Mouse (Mus musculus): ENCODE results near the gene Tmtc1.

Tmtc1 gene

DNA sequence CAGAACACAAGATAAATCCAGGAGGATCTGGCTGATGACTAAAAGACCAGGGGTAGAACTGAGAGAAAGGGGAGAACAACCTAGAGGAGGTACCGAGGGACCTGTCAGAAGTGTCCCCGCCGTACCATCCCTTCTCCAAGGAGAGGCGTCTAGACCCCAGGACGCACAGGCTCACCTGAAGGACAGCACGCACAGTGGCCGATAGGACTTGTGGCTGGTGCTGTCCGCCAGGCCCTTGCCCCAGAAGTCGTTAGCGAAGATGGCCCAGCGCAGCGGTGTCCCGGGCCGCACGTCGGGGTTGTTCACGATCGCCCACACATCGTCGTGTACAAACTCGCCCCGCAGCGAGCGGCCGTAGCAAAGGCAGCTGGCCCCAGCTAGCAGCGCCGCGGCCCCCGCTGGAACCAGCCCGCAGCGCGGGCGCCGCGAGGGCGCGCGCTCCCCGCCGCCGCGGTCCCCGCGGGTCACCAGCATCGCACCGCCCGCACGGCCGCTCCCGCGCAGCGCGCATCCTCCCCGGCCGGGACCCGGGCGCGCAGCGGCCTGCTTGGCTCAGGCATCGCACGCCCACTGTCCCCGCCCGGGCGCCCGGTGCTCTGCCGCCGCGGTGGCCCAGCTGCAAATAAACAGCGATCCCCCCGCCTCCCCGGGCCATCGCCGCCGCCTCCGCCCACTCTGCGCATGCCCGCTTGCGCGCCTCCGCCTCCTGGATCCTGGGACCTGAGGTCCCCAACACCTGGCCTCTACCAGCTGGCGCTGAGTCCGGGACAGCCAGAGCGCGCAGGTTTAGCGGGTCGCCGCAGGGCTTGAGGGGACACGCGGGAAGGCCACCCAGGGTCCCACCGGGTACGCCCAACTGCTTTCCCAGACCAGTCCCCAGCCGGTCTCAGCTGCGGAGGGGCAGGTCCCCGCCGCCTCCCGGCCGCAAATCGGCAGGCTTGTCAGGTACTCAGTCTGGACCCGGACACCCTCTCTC, at the start of gene Tmtc1:
TSS of gene Tmtc1 (minus strand) at position 664 of the 976 bp plus-strand sequence.
- DNase-seq (ENCODE audit: low read depth, low spot score), result no peak

DNA sequence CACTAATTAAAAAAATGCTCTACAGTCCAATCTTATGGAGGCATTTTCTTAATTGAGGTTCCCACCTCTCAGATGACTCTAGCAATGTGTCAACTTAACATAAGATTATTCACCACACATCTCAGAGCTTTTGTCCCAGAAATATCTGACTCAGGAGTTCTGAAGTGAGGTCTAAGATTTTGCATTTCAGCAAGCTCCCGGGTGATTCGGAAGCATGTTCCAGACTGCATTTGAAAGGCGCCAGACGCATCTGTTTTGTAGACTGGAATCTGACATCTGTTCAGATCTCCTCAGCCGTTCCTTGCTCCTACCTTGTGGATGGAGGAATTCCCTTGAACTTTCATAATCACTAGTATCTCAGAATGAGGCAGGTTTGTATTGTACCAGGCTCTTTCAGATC, 47.7 kb upstream of the Tmtc1 start:
- DNase-seq (ENCODE audit: low read depth, low spot score), result peak; percentile 13

DNA sequence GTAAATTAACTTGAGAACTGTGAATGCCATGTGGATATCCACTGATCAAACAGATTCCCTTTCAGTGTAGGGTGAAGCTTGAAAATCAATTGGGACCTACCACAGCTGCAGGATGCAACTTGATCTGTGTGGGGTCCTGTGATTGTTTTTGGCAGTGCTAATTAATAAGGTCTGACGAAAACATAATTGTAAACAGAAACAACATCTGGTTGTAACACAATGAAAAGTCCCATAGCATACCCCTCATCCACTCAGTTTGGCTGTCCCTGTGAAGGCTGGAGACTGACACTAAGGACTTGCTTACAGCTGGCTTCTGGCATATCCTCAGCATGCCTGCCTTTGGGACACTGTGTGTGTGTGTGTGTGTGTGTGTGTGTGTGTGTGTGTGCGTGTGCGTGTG, 42.6 kb upstream of the Tmtc1 start:
- DNase-seq (ENCODE audit: low read depth, low spot score), result no peak

DNA sequence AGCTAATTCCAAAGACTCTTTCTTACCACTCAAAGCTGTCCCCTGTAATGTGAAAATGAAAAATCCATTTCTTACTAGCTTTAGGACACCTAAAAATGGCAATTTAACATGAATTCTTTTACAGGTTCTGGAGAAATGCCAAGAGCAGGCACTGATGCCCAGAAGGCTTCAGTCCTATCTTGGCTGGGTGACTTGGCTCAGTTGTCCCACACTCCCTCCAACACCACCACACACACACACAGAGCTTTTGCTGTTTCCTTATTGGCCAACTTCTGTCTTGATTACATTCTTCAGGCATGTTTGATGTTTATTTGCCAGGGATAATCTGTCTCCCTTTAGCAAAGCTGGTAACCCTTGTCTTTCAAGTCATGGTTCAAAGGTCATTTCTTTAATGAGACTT, 37.7 kb upstream of the Tmtc1 start:
- DNase-seq (ENCODE audit: low read depth, low spot score), result no peak

DNA sequence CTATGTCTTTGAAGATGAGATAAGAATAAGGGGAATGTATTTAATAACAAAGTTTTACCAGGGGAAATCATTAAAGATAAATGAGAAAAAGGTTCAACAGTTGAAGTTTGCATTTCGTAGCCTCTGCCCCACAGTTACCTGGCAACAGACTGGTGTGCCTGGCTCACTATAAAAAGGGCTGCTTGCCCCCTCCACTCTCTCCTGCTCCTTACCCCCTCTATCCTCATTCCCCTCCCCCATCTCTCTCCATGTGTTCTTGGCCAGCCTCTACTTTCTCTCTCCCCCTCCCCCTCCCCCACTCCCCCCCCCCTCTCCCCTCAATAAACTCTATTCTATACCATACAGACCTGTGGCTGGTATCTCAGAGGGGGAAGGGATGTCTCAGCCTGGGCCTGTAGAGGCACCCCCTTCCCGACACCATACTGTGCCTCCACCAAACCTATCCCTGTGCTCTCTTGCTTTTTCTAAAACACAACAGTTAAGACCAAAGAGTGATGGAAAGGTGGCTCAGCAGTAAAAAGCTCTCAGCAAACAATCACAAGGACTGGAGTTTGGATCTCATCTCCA, 35.6 kb upstream of the Tmtc1 start:
- DNase-seq (ENCODE audit: low read depth, low spot score), result no peak

DNA sequence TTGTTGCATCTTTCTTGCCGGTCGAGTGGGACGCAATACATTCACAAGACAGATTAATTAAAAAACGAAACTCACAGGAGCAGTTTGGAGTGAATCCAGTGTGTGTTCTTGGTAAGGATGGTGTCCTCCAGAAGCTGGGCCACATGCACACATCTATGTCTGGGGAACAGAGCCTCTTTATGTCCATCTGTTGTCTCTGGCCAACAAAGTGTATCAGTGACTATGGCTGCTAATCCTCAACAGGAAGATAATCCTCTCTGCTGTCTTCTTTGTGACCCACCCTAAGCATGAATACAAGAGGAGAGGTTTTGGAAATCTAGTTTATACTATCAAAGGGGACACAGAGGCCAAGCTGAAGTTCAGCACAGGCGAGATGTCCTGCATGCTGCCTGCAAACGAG, 34.2 kb upstream of the Tmtc1 start:
- no peak for DNase-seq (ENCODE audit: low read depth, low spot score)

DNA sequence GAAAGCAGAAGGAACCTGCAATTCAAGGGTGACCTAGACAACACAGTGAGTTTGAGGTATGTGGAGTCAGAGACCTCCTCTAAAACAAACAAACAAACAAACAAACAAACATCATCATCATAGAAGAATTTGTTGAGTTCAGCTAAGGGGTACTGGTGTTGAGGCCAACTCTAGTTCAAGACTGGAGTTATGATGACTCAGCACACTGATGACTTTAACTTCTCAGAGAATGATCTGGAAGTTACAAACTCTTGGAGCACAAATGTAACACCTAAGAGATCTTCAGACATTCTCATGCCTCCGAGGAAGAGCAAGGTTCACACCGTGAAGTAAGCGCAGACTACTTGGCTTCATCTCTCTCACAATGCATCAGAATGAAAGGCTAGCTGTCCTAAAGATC, 28.1 kb upstream of the Tmtc1 start:
- no peak for DNase-seq (ENCODE audit: low read depth, low spot score)

DNA sequence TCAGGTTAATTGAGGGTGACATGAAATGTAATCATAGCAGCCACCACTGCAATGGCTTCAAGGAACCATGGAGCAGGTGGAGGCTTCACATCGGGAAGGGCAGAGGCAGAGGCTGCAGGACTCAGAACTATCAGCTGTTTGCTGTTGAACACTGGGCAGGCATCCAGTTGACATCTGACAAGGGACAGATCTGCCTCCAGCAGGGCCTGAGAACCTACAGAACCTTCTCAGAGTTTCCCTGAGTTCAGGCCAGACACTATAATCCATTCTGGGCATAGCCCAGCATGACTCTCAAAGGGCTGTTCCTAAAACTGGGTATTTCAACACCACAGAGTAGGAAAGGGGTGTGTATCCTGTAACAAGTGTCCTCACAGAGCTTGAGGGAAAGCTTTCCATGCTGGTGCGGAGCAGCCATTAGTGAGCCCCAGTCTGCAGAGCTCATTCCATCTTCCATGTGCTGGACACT, 23.8 kb upstream of the Tmtc1 start:
- DNase-seq (ENCODE audit: low read depth, low spot score), result no peak

DNA sequence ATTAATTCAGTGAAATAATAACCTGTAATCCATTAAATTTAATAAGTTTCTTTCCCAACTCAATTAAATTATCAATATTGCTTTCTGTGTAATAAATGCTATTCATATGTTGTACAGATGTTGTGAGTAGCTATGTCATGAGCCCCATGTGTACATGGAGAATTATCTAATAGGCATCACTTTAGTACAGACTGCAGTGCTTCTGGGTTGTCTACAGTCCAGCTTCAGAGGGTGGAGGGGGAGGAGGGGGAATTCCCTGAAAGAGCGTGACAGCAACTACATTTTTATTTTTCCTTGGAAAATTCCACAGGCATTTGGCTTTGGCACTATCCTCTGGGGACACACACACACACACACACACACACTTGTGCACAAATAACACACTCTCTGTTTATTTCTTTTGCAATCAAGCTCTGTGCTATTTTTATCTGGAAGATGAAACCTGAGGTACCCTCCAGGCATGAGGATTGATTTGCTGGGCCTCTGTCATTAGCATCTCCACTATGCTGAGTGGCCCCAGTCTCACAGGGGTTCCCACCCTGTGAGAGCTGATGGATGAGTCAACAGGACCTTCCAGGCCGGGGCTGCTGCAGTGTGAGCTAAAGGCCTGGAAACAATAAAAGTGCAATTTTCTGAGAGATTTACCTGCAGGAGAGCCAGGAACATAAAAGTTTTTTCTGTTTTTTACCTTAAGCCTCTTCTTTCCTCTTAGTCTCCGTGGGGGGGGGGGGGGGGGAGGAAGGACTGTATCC, 23.2 kb upstream of the Tmtc1 start:
- no peak for DNase-seq (ENCODE audit: low read depth, low spot score)

DNA sequence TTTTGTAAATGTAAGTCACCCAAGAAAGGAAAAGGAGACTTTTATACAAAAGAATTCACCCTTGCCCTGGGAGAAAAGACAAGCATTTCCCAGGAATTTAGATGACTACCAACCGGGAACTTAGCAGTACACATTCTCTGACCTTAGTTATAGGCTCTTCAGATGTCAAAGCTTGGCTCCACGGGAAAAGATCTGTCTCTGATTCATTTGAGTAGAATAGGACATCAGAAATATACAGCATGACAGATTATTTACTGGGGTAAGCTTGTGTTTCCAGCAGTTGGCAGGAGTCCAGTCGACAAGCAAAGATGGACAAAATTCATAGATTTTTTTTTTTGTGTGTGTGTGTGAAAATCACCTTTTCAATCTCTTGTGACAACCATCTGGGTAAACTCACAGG, 15.4 kb upstream of the Tmtc1 start:
- DNase-seq (ENCODE audit: low read depth, low spot score), result no peak

DNA sequence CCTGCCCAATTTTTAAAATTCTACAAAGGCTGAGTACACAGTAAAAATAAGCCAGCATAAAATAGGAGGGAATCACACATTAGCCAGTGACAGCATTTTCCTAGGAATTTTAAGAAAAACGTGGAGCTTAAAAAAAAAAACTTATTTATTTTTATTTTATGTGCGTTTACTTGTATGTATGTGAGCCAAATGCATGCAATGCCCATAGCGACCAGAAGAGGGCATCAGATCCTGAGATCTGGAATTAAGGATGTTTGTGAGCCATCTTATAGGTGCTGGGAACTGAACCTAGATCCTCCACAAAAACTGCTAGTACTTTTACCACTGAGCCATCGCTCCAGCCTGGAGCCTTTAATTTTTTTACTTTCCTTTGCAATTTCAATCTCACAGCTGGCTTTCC, 11.3 kb upstream of the Tmtc1 start:
- DNase-seq (ENCODE audit: low read depth, low spot score), result no peak

DNA sequence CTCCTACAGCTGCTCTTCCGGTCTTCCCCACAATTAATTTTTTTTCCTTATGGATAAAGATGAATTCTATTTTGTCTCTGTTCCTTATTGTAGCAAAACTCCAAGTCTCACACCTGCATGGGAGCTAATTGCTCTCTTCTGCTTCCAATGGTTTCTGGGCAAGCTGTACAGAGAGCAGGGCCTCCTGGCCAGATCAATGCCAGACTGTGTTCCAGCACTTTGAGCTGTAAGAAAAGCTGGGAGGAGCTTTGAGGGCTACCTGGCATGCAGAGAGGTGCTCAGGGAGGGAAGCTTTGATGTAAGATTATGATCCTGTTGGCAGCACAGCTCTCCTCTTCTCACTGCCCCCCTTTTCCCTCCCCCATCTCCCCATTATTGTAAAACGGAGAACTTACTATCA, 10.6 kb upstream of the Tmtc1 start:
- no peak for DNase-seq (ENCODE audit: low read depth, low spot score)

DNA sequence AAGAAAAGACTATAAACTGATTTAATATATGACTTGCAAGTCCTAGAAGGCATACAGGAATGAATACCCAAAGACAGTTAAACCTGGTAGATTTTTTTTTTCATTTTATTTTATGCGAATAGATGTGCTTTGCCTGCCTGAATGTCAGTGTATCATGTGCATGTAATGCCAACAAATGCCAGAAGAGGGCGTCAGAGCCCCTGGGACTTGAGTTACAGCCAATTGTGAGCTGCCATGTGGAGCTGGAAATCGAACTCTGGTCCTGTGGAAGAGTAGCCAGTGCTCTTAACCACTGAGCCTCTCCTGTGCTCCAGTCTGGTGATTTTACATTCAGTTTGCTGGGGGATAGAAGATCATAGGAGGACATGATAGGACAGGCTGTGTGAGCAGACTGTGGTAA, 4.0 kb upstream of the Tmtc1 start:
- no peak for DNase-seq (ENCODE audit: low read depth, low spot score)

DNA sequence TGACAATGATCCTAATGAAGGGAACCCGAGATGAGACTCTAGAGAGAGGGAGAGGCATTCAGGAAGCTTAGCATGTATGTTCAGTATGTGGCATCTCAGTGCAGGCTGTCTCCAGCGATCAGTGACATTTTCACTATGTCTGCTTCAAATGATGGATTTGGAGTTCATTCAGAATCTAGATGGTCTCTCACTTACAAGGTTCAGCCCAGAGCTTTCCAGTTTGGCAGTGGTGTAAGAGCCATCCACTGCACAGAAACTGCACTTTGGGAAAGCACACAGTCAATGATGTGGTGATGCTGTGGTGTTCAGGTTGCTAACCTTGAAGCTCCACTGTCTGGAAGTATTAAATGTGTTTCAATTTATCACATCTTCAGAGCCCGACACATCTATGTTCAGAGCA, 1.9 kb upstream of the Tmtc1 start:
- no peak for DNase-seq (ENCODE audit: low read depth, low spot score)

DNA sequence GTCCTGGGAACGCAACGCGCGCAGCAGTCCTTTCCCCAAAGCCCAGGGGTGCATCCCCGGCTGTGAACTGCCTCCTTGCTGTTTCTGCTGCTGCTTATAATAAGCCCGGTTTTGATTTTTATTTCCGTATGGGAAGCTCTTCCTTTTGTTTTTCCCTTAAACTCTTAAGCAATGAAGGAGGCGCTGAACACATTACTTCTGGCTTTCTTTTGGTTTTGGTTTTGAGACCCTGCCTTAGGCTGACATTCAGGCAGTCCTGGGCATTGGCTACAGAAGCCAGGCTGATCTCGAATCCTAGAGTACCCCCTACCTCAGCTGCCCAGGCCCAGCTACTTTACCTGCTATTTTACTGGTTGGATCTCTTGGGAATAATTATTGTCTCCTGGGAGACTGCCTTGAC, 607 bp upstream of the Tmtc1 start:
- no peak for DNase-seq (ENCODE audit: low read depth, low spot score)

DNA sequence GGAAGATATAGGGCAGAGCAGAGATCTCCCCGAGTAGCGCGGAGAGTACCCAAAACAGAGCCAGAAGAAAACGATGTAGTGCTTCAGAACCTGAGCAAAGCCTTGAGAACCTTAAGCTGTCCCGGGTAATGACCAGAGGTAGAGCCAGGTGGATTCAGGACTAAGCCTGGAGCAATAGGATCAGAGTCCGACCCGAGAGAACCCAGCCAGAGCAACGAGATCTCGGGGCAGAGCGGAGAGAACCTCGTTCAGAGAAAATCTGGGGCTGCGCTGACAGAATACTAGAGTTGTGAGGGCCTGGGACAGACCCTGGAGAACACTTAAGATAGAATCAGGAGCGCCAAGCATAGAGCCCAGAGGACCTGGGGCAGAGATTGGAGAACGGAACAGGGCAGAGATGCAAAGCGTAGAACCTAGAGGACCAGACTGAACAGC, 881 bp downstream of the Tmtc1 start:
- DNase-seq (ENCODE audit: low read depth, low spot score), result no peak

DNA sequence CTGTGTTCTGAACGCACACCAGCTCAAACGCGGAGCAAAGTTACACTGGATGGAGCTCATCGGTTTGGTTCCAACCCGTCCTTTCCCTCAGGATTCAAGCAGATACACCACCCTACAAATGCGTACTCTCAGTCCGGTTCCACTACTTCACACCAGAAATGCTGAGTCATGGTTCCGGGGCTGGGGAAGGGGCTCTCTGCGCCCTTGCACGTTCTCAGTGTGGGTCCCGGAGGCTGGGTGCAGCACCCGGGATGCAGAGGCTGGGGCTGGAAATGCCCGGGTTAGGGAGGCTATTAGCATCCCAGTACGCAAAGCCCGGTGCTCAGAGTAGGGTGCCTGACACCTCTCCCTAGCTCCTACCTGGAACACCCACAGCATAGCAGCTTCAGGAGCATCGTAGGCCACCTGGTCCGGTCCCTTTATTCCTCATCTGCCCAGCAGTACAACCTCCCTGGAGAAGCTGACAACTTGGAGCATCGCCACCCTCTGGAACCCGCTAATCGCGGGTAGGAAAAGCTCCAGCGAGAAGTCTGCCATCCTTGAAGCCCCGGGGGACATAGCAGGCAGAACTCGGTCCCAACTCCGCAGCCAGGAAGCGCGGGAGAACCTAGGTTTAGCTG, 1.4 kb downstream of the Tmtc1 start:
- no peak for DNase-seq (ENCODE audit: low read depth, low spot score)

DNA sequence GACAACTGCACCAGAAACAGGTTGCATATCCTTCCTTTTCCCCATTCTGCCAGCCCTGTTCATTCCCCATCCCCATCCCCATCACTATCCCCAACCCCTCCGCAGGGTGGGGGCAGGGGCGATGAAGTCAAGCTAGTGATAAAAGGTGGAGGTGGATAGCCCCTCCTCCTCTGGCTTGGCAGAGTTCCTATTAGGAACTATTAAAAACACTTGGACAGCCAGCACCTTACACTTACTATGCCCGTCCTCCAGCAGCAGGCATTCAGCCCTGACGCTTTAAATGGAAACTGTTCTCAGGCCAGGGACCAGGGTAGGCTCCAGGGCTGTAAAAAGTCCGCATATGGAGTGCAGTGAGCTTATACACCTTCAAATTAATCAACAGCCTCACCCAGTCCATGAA, 2.3 kb downstream of the Tmtc1 start:
- DNase-seq (ENCODE audit: low read depth, low spot score), result no peak

DNA sequence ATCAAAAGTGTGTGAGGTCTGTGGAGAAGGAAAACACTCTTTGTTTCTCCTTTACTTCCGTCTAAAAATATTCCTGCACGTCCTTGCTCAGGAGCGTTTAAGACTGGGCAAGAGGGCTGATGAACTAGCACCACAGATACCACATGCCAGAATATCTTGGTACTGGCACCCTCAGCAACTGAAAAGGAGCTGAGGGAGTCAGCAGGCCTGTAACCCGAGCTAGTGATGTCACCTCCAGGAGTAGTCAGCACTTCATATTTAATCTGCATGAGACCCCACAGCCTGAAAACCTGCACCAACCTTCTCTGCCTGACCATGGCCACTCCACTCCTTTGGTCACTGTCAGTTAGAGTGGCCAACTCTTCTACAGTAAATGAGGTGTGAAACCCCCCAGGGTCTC, 5.1 kb downstream of the Tmtc1 start:
- no peak for DNase-seq (ENCODE audit: low read depth, low spot score)

DNA sequence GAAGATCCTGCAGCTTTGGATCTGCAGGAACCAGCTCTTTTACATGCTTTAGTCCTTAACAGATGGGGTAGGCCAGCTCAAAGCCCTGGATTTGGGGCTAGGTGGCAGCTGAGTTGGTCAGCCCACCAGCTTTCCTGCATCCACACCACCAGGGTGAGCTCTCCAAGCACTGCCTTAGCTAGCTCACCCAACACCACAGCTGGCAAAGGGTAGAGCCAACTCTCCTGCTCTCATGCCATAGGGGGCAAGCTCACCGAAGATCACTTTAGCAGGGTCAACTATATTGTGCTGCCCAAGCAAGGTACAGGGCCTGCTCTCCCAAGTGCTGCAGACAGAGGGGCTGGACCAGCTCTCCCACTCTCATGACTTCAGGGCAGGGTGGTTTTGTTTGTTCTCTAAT, 6.6 kb downstream of the Tmtc1 start:
- DNase-seq (ENCODE audit: low read depth, low spot score), result no peak

DNA sequence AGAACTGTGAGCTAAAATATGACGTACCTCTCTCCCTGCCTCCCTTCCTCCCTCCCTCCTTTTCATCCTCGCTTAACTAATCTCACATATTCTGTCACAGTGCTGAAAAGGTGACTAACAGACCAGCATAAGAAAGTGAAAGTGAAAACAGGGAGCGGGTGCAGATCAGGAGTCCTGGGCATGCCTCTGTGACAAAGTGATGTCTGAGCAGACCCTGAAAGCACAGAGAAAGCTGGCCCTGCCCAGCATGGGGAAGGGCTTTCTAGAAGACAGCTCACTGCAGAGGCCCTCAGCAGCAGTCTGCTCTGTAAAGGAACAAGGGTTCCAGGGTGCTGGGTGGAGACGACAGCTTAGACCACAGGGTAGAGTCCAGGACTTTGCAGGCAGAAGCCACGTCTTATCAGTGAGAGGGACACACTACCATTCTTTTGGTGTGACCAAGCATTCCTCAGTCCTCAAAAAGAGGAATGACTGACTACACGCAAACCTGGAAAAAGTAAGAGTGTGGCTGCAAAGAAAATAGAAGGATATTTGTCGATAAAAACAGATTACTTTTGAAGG, 7.7 kb downstream of the Tmtc1 start:
- DNase-seq (ENCODE audit: low read depth, low spot score), result no peak

DNA sequence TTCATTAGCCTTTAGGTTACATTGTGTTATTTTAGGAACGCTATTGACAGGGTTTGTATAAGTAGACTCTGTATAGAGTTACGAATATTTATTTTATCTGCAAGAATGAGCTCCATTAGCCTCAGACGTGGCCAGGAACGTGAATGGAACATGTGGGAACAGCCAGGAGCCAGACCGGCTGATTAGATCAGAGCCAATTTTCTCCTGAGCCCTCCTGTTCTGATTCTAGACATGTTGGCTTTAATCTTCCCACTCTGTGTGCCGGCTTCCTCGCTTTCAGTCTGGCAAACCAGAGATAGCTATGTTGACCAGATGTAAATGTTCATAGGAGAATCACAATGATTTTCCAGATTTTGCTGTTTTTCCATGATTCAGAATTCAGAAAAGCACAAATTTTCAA, 22.6 kb downstream of the Tmtc1 start:
- no peak for DNase-seq (ENCODE audit: low read depth, low spot score)
